Mouse (Mus musculus): ENCODE measurements around the gene 2310034G01Rik. TPM values are rescaled to one million over a fixed set of nuclear protein-coding genes. Genes with fewer than 3 reads are reported as not detected.
A peak's percentile ranks its signal among the peaks of the same experiment; 100 is the strongest.

2310034G01Rik gene
- polyA plus RNA-seq, 1 experiment from 2014 or later, result 2.6 TPM

DNA sequence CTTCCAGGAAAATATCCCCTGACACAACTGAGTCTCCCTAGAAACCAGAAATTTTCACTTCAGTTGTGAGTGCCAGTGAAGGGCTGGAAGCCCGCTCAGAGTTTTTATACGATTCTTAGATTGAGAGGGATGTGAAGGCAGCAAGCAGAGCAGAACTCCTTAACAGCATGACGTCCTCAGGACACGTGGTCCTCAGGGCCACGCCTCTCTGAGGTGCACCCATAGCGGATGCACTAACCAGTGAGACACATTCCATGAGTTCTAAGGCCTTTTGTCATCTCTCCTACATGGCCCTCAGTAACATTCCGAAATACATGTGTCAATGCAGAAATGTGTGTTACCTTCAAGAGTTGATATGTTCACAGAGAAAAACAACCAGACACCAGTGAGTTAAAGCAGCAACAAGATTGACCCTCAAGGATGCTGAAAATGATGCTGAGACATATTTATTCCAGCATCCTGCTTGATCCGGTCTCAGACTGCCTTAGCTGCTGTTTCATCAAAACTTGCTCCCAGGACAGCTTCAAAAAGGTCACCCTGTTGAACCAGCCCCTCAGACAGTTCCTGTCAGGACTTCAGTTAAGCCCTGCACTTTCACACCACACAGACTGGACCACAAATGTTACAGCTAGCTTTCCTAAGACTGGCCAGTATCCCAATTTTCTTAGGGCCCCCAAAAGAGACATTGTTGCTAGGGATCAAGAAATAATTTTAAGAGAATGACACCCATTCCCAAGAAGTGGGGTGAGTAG, 49.6 kb downstream of the 2310034G01Rik start:
- no peak overlapping the region for H3K4me2 ChIP-seq
- peaks cover 12% of the 10 kb centered on the region for H3K4me1 ChIP-seq
- 33% methylated on average over 8 of the region's 8 CpGs for WGBS
- H3K27me3 ChIP-seq, result peaks cover 5% of the 10 kb centered on the region; the same call in 1 of the 2 replicates
- H3K9ac ChIP-seq, result no peak overlapping the region
- no peaks in the 10 kb centered on the region for H3K36me3 ChIP-seq
- no peaks in the 10 kb centered on the region for H3K9me3 ChIP-seq (replicated peaks)
- ATAC-seq (replicated peaks; ENCODE audit: low FRiP score), result no peak
- no peak overlapping the region for H3K4me3 ChIP-seq (replicated peaks)
- H3K27ac ChIP-seq, result no peak overlapping the region

MicroRNAs within 50 kb of the gene (microRNA counts, 519-probe panel; counts per million panel counts)
- microRNA mmu-miR-146b, result 2,639 counts per million, percentile 58 among the panel's probes with 10 or more counts

Small RNAs within 50 kb of the gene (microRNA-seq; reads per million reads assigned to microRNA genes)
- gene Mir146b, result not detected

Other genes starting within 250 kb of the 2310034G01Rik start
- gene Elovl3, start 218.4 kb downstream of the 2310034G01Rik start, polyA plus RNA-seq (2015; fragmentation: Nextera tagmentation; extraction: Ambion mirVana), result not detected in 2 replicates
- gene Pitx3, start 202.0 kb downstream of the 2310034G01Rik start, polyA plus RNA-seq (2015; fragmentation: Nextera tagmentation; extraction: Ambion mirVana), result 0.48 and 0.85 TPM in 2 replicates
- gene Gbf1, start 197.8 kb downstream of the 2310034G01Rik start, polyA plus RNA-seq (2015; fragmentation: Nextera tagmentation; extraction: Ambion mirVana), result 50.7 and 51.0 TPM in 2 replicates
- 8.3 and 9.8 TPM in 2 replicates for gene Nfkb2, start 46.0 kb downstream of the 2310034G01Rik start, polyA plus RNA-seq (2015; fragmentation: Nextera tagmentation; extraction: Ambion mirVana)
- 3.9 and 7.2 TPM in 2 replicates for gene Psd, start 23.1 kb downstream of the 2310034G01Rik start, polyA plus RNA-seq (2015; fragmentation: Nextera tagmentation; extraction: Ambion mirVana)
- 18.2 and 20.1 TPM in 2 replicates for gene Fbxl15, start 22.1 kb downstream of the 2310034G01Rik start, polyA plus RNA-seq (2015; fragmentation: Nextera tagmentation; extraction: Ambion mirVana)
- gene Cuedc2, start 11.6 kb downstream of the 2310034G01Rik start, polyA plus RNA-seq (2015; fragmentation: Nextera tagmentation; extraction: Ambion mirVana), result 158 and 177 TPM in 2 replicates
- gene Mfsd13a, start 9.2 kb downstream of the 2310034G01Rik start, polyA plus RNA-seq (2015; fragmentation: Nextera tagmentation; extraction: Ambion mirVana), result 12.5 and 15.0 TPM in 2 replicates
- gene Actr1a, start 45.4 kb upstream of the 2310034G01Rik start, polyA plus RNA-seq (2015; fragmentation: Nextera tagmentation; extraction: Ambion mirVana), result 122 and 136 TPM in 2 replicates
- gene Sufu, start 46.6 kb upstream of the 2310034G01Rik start, polyA plus RNA-seq (2015; fragmentation: Nextera tagmentation; extraction: Ambion mirVana), result 42.3 and 46.5 TPM in 2 replicates
- 24.6 and 28.7 TPM in 2 replicates for gene Trim8, start 151.4 kb upstream of the 2310034G01Rik start, polyA plus RNA-seq (2015; fragmentation: Nextera tagmentation; extraction: Ambion mirVana)
- gene Arl3, start 222.9 kb upstream of the 2310034G01Rik start, polyA plus RNA-seq (2015; fragmentation: Nextera tagmentation; extraction: Ambion mirVana), result 143 and 145 TPM in 2 replicates
- 32.9 and 33.0 TPM in 2 replicates for gene Sfxn2, start 223.1 kb upstream of the 2310034G01Rik start, polyA plus RNA-seq (2015; fragmentation: Nextera tagmentation; extraction: Ambion mirVana)
- 46.4 and 51.3 TPM in 2 replicates for gene Wbp1l, start 248.8 kb upstream of the 2310034G01Rik start, polyA plus RNA-seq (2015; fragmentation: Nextera tagmentation; extraction: Ambion mirVana)

Data from kidney, embryonic 15.5 days (tissue).